Mouse (Mus musculus) lung, embryonic 14.5 days (tissue): ENCODE measurements at regions not wholly inside any gene's neighbourhood (a gene's known extent, or its start where the extent isn't known, plus 50 kb on each side); places are given as distances from the start of the nearest gene placed in this dataset.

Experiments used
- ATAC-seq: fragments of 200-750 bp; cut with Nextera tagmentation; 2 replicates; pipeline ENCODE4 v1.8.0; 2017; ENCODE audit warnings: mild to moderate bottlenecking, moderate TSS enrichment, moderate library complexity; ENCODE audit not compliant: insufficient read depth
- DNase-seq: peaks from one replicate; pipeline ENCODE4 v3.0.0-alpha.2; 2015
- H3K27ac ChIP-seq: fragments of 300-500 bp; sonication (generic); 2 replicates; pipeline ENCODE4 v1.5.1; 2014; ENCODE audit warnings: low read depth, mild to moderate bottlenecking, moderate library complexity
- H3K27me3 ChIP-seq: fragments of 300-500 bp; sonication (generic); 2 replicates; pipeline ENCODE4 v1.6.1; 2014; ENCODE audit warnings: low read length, control low read depth; ENCODE audit not compliant: insufficient read depth
- H3K36me3 ChIP-seq: fragments of 300-500 bp; sonication (generic); 2 replicates; pipeline ENCODE4 v1.6.1; 2014; ENCODE audit warnings: control low read depth; ENCODE audit not compliant: insufficient read depth
- H3K4me1 ChIP-seq: fragments of 300-500 bp; sonication (generic); 2 replicates; pipeline ENCODE4 v1.6.1; 2014; ENCODE audit warnings: antibody characterized with exemption, control low read depth; ENCODE audit not compliant: insufficient read depth
- H3K4me2 ChIP-seq: fragments of 300-500 bp; sonication (generic); 2 replicates; pipeline ENCODE4 v1.6.1; 2014; ENCODE audit warnings: mild to moderate bottlenecking
- H3K4me3 ChIP-seq: fragments of 300-500 bp; sonication (generic); 2 replicates; pipeline ENCODE4 v1.5.1; 2014; ENCODE audit warnings: low read depth, low read length
- H3K9ac ChIP-seq: fragments of 300-500 bp; sonication (generic); 2 replicates; pipeline ENCODE4 v1.6.1; 2014
- H3K9me3 ChIP-seq: fragments of 300-500 bp; sonication (generic); 2 replicates; pipeline ENCODE4 v1.6.1; 2016; ENCODE audit warnings: low read depth, low read length, control low read depth
- CTCF ChIP-seq: IDR thresholded peaks from 2 replicates; pipeline ENCODE4 v1.5.1; 2016; ENCODE audit warnings: antibody characterized with exemption, low read depth
- WGBS: fragments of 180-500 bp; shearing (Covaris S2); extraction: QIAGEN DNeasy Blood & Tissue Kit; methylation state at CpG from one replicate; pipeline ENCODE4 v1.1.7; 2014; 5-methylcytosine and 5-hydroxymethylcytosine counted together

- no peak for TF ChIP-seq CTCF
- Histone ChIP-seq H3K27me3 (no peaks in the 10 kb centered on the region), H3K4me1 (no peaks in the 10 kb centered on the region), H3K27ac (no peak overlapping the region), H3K4me3 (no peak overlapping the region), H3K9me3 (no peaks in the 10 kb centered on the region), H3K36me3 (no peaks in the 10 kb centered on the region), H3K4me2 (no peak overlapping the region), H3K9ac (no peak overlapping the region)
- WGBS = 65% methylated on average over 7 of the region's 7 CpGs
- DNase-seq = no peak
- no peak for ATAC-seq
Measured at GRCm38 (mm10) chr11:24535462-24535861, 457.6 kb downstream of the Bcl11a start.

GRCm38 (mm10) chr11:24537721-24538120, 459.9 kb downstream of the Bcl11a start:
- H3K9me3 ChIP-seq = no peaks in the 10 kb centered on the region
- DNase-seq (no peak), ATAC-seq (no peak)
- H3K36me3 ChIP-seq = no peaks in the 10 kb centered on the region
- no peak overlapping the region for H3K27ac ChIP-seq
- H3K4me2 ChIP-seq = no peak overlapping the region
- H3K27me3 ChIP-seq = no peaks in the 10 kb centered on the region
- no peak overlapping the region for H3K9ac ChIP-seq
- no peaks in the 10 kb centered on the region for H3K4me1 ChIP-seq
- TF ChIP-seq CTCF = no peak
- H3K4me3 ChIP-seq = no peak overlapping the region

- Histone ChIP-seq H3K4me3 (no peak overlapping the region), H3K4me1 (no peaks in the 10 kb centered on the region), H3K27me3 (no peaks in the 10 kb centered on the region), H3K4me2 (no peak overlapping the region), H3K27ac (no peak overlapping the region), H3K36me3 (no peaks in the 10 kb centered on the region), H3K9ac (no peak overlapping the region), H3K9me3 (no peaks in the 10 kb centered on the region)
- DNase-seq = peak; percentile 42
- peak; percentile 74; the same call in 1 of the 2 replicates for ATAC-seq
- no peak for TF ChIP-seq CTCF
Measured at GRCm38 (mm10) chr11:24569655-24570054, 491.8 kb downstream of the Bcl11a start.

- H3K4me1 ChIP-seq = no peaks in the 10 kb centered on the region
- H3K27me3 ChIP-seq = no peaks in the 10 kb centered on the region
- H3K9ac ChIP-seq = no peak overlapping the region
- no peaks in the 10 kb centered on the region for H3K9me3 ChIP-seq
- H3K4me3 ChIP-seq = no peak overlapping the region
- no peak for TF ChIP-seq CTCF
- 41% methylated on average over 5 of the region's 5 CpGs for WGBS
- no peak for DNase-seq
- no peaks in the 10 kb centered on the region for H3K36me3 ChIP-seq
- ATAC-seq = no peak
- no peak overlapping the region for H3K4me2 ChIP-seq
- no peak overlapping the region for H3K27ac ChIP-seq
Measured at GRCm38 (mm10) chr11:24613529-24613928, 535.7 kb downstream of the Bcl11a start.

GRCm38 (mm10) chr11:24615436-24615835, 537.6 kb downstream of the Bcl11a start:
- no peak overlapping the region for H3K27ac ChIP-seq
- no peaks in the 10 kb centered on the region for H3K27me3 ChIP-seq
- no peak overlapping the region for H3K4me2 ChIP-seq
- ATAC-seq (no peak), DNase-seq (no peak)
- WGBS = 94% methylated on average over 1 of the region's 1 CpGs
- H3K9me3 ChIP-seq = no peaks in the 10 kb centered on the region
- no peak for TF ChIP-seq CTCF
- H3K4me3 ChIP-seq = no peak overlapping the region
- no peaks in the 10 kb centered on the region for H3K4me1 ChIP-seq
- H3K9ac ChIP-seq = no peak overlapping the region
- no peaks in the 10 kb centered on the region for H3K36me3 ChIP-seq

GRCm38 (mm10) chr11:24618586-24618985, 540.7 kb downstream of the Bcl11a start:
- Histone ChIP-seq H3K4me2 (no peak overlapping the region), H3K9ac (no peak overlapping the region), H3K27me3 (no peaks in the 10 kb centered on the region), H3K36me3 (no peaks in the 10 kb centered on the region), H3K4me1 (no peaks in the 10 kb centered on the region), H3K27ac (no peak overlapping the region), H3K9me3 (no peaks in the 10 kb centered on the region), H3K4me3 (no peak overlapping the region)
- no peak for DNase-seq
- TF ChIP-seq CTCF = no peak
- no peak for ATAC-seq
- 52% methylated on average over 2 of the region's 2 CpGs for WGBS

GRCm38 (mm10) chr11:24619021-24619420, 541.2 kb downstream of the Bcl11a start:
- no peak overlapping the region for H3K9ac ChIP-seq
- no peak overlapping the region for H3K4me2 ChIP-seq
- DNase-seq (no peak), ATAC-seq (no peak)
- 74% methylated on average over 4 of the region's 4 CpGs for WGBS
- no peak overlapping the region for H3K27ac ChIP-seq
- no peak overlapping the region for H3K4me3 ChIP-seq
- H3K9me3 ChIP-seq = no peaks in the 10 kb centered on the region
- H3K36me3 ChIP-seq = no peaks in the 10 kb centered on the region
- H3K27me3 ChIP-seq = no peaks in the 10 kb centered on the region
- H3K4me1 ChIP-seq = no peaks in the 10 kb centered on the region
- TF ChIP-seq CTCF = no peak

GRCm38 (mm10) chr11:24628619-24629018, 550.8 kb downstream of the Bcl11a start:
- Histone ChIP-seq H3K27ac (no peak overlapping the region), H3K4me1 (no peaks in the 10 kb centered on the region), H3K27me3 (no peaks in the 10 kb centered on the region), H3K4me3 (no peak overlapping the region), H3K4me2 (no peak overlapping the region), H3K9ac (no peak overlapping the region), H3K9me3 (no peaks in the 10 kb centered on the region), H3K36me3 (no peaks in the 10 kb centered on the region)
- no peak for ATAC-seq
- no peak for TF ChIP-seq CTCF
- DNase-seq = no peak
- WGBS = 67% methylated on average over 5 of the region's 5 CpGs
